Mouse (Mus musculus): ENCODE data around the gene Lao1. TPM values are rescaled to one million over a fixed set of nuclear protein-coding genes. Genes with fewer than 3 reads are reported as not detected.

The Lao1 gene
- total RNA-seq, 2 experiments from 2014 or later = not detected

GRCm38 (mm10) chr4:119013031-119013430 lies 51.7 kb downstream of the Lao1 start:
- DNase-seq (ENCODE audit: low spot score in 2 of 2) = no peak

- no peak for DNase-seq (ENCODE audit: low spot score in 2 of 2)
Measured at GRCm38 (mm10) chr4:119014997-119015396, 53.6 kb downstream of the Lao1 start.

- no peak for DNase-seq (ENCODE audit: low spot score in 2 of 2)
Measured at GRCm38 (mm10) chr4:119015557-119015956, 54.2 kb downstream of the Lao1 start.

- DNase-seq (ENCODE audit: low spot score in 2 of 2) = no peak
Measured at GRCm38 (mm10) chr4:119017078-119017477, 55.7 kb downstream of the Lao1 start.

Other genes with a start within 250 kb of the Lao1 start
- gene Olfr1340, start 241.4 kb upstream of the Lao1 start, total RNA-seq (2021) = not detected
- gene Olfr1339, start 229.4 kb upstream of the Lao1 start, total RNA-seq (2021) = not detected
- gene Olfr1338, start 202.8 kb upstream of the Lao1 start, total RNA-seq (2021) = not detected
- gene Olfr1337, start 179.0 kb upstream of the Lao1 start, total RNA-seq (2021) = not detected
- not detected for gene Olfr1335, start 151.6 kb upstream of the Lao1 start, total RNA-seq (2021)
- gene Olfr1333, start 125.3 kb upstream of the Lao1 start, total RNA-seq (2021) = not detected
- gene Olfr1331, start 96.9 kb upstream of the Lao1 start, total RNA-seq (2021) = not detected
- not detected for gene Olfr1330, start 73.0 kb upstream of the Lao1 start, total RNA-seq (2021)
- not detected for gene Olfr1329, start 44.1 kb upstream of the Lao1 start, total RNA-seq (2021)
- gene Olfr1328, start 23.0 kb upstream of the Lao1 start, total RNA-seq (2021) = not detected
- gene Slc2a1, start 147.1 kb downstream of the Lao1 start, total RNA-seq (2021) = 10 to 100 TPM; 75.2 to 91.1 TPM
- 1 to 10 TPM; 6.2 to 7.5 TPM for gene Zfp691, start 212.6 kb downstream of the Lao1 start, total RNA-seq (2021)
- under 1 TPM; 0.40 TPM for gene Ermap, start 228.4 kb downstream of the Lao1 start, total RNA-seq (2021)
- gene Svbp, start 233.7 kb downstream of the Lao1 start, total RNA-seq (2021) = 10 to 100 TPM; 16.2 to 18.8 TPM

Measured in left cerebral cortex, adult 18-20 months (tissue).